Mouse (Mus musculus) spleen, postnatal 10 days (tissue): ENCODE results near the gene Gpx3.
"Not testable (repeated sequence)": the region's sequence is repeated elsewhere in the genome, so short reads cannot be mapped to it uniquely, and the experiment has no call there.

ENCODE experiments used
- DNase-seq, 2 experiments: peaks; one replicate each; pipeline ENCODE4 v3.0.0; 2021 to 2022; ENCODE audit warnings: low spot score in 2 of 2

Gpx3 gene

GRCm38 (mm10) chr11:54902333-54903323, at the start of gene Gpx3:
Gpx3 (plus strand) TSS chr11:54902453.
- no peak for DNase-seq

GRCm38 (mm10) chr11:54858880-54859279, 43.4 kb upstream of the Gpx3 start:
- not testable (repeated sequence) for DNase-seq

GRCm38 (mm10) chr11:54859322-54860165, 42.7 kb upstream of the Gpx3 start:
- DNase-seq = peak in 1 of 2 experiments; percentile 27

- DNase-seq = peak; percentile 94 to 96
Observed at GRCm38 (mm10) chr11:54860256-54861038, 41.8 kb upstream of the Gpx3 start, which contains the start of gene Lyrm7. Lyrm7 (minus strand) TSS chr11:54860916.

GRCm38 (mm10) chr11:54861471-54862420, 40.5 kb upstream of the Gpx3 start:
- no peak for DNase-seq

- DNase-seq = peak in 1 of 2 experiments; percentile 57
Observed at GRCm38 (mm10) chr11:54862621-54863520, 39.4 kb upstream of the Gpx3 start.

- no peak for DNase-seq
Observed at GRCm38 (mm10) chr11:54865330-54866085, 36.7 kb upstream of the Gpx3 start.

- peak; percentile 92 for DNase-seq
Observed at GRCm38 (mm10) chr11:54866119-54867048, 35.9 kb upstream of the Gpx3 start, which contains the start of gene Hint1. Hint1 (plus strand) TSS chr11:54866383.

GRCm38 (mm10) chr11:54867049-54867385, 35.2 kb upstream of the Gpx3 start:
- peak in 1 of 2 experiments; percentile 58 for DNase-seq

- no peak for DNase-seq
Observed at GRCm38 (mm10) chr11:54867903-54868434, 34.3 kb upstream of the Gpx3 start.

GRCm38 (mm10) chr11:54868445-54868844, 33.8 kb upstream of the Gpx3 start:
- no peak for DNase-seq

- no peak for DNase-seq
Observed at GRCm38 (mm10) chr11:54869318-54869717, 32.9 kb upstream of the Gpx3 start.

- no peak for DNase-seq
Observed at GRCm38 (mm10) chr11:54871831-54872537, 30.3 kb upstream of the Gpx3 start.

GRCm38 (mm10) chr11:54876031-54876430, 26.2 kb upstream of the Gpx3 start:
- no peak for DNase-seq

- DNase-seq = no peak
Observed at GRCm38 (mm10) chr11:54878893-54879292, 23.4 kb upstream of the Gpx3 start.

GRCm38 (mm10) chr11:54879434-54879833, 22.8 kb upstream of the Gpx3 start:
- peak in 1 of 2 experiments; percentile 46 for DNase-seq
